Mouse (Mus musculus): ENCODE measurements around the gene Nudcd2. TPM values are rescaled to one million over a fixed set of nuclear protein-coding genes. Genes with fewer than 3 reads are reported as not detected.

Gene Nudcd2
- 24.1 and 25.5 TPM in 2 replicates for total RNA-seq (2017)

- ATAC-seq (ENCODE audit: extremely low read depth, insufficient number of reproducible peaks, low FRiP score, poor library complexity, severe bottlenecking), result peak; percentile 99
Observed at GRCm38 (mm10) chr11:40733339-40734174, at the start of gene Nudcd2, which contains the start of gene Hmmr. Nudcd2 (plus strand) TSS chr11:40733667. Hmmr (minus strand) TSS chr11:40733422.

GRCm38 (mm10) chr11:40690444-40691127, 42.9 kb upstream of the Nudcd2 start:
- ATAC-seq (ENCODE audit: extremely low read depth, insufficient number of reproducible peaks, low FRiP score, poor library complexity, severe bottlenecking), result no peak

DNA sequence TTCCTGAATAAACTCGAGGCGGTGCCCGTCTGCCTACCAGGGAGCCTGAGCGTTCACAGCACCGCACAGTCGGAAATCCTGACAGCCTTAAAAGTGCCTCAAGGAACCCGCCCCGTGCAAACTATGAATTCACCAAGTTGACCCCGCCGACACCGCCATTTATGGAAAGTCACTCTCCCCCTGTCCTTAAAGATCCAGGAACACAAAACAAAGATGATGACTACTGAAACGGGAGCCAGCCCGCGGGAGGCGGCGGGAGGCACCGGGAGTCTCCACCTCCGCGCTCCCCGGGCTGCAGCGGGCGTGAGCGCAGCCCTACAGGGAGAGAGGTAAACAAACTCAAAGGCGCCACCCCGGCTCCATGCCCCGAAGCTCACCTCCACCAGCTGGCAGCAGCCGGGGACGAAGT, 41.4 kb upstream of the Nudcd2 start:
- no peak; the same call in none of the 2 replicates for ATAC-seq (ENCODE audit: extremely low read depth, insufficient number of reproducible peaks, low FRiP score, poor library complexity, severe bottlenecking)

DNA sequence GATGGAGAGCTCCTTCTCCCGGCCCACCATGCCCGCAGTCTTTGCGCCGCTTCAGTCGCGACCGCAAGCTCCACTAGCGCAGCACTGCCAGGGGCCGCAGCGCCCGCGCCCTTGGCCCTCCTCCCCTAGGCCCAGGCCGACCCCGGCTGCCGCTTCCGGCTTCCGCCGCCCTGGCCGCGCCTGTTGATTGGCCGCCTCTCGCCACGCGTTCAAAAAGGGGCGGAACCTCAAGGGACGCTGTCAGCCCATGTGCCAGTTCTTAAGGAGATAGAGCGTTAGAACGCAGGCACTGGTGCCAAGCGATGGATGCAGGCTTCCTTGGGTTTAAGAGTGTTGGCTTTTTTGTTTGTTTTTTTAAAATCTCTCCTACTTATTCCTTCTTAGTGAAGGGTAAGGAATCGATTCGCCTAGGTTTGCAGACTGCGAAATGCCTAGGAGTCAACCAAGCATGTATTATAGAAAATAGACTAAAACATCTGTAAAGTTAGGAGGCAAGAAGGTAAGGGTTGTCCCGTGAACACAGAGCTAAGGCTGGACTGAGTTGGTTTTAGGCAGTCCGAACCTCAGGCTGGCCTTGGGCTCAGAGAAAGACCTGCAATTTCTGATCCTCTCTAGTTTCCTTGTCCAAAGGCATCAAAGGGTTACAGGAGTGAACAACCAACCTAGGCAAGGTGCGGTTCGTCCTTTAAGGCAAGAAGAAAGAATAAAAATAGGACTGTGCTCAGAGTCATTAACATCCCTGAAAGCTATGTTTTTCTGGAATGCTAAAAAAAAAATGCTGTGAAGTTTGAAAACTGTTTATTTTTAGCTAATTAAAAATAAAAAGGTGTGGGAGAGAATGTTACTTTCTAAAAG, 40.7 kb upstream of the Nudcd2 start:
- peak; percentile 91 for ATAC-seq (ENCODE audit: extremely low read depth, insufficient number of reproducible peaks, low FRiP score, poor library complexity, severe bottlenecking)

GRCm38 (mm10) chr11:40693366-40693951, 40.0 kb upstream of the Nudcd2 start:
- no peak for ATAC-seq (ENCODE audit: extremely low read depth, insufficient number of reproducible peaks, low FRiP score, poor library complexity, severe bottlenecking)

GRCm38 (mm10) chr11:40694311-40695087, 39.0 kb upstream of the Nudcd2 start:
- peak; percentile 49 for ATAC-seq (ENCODE audit: extremely low read depth, insufficient number of reproducible peaks, low FRiP score, poor library complexity, severe bottlenecking)

- ATAC-seq (ENCODE audit: extremely low read depth, insufficient number of reproducible peaks, low FRiP score, poor library complexity, severe bottlenecking), result no peak
Observed at GRCm38 (mm10) chr11:40695103-40695502, 38.4 kb upstream of the Nudcd2 start, which contains the start of gene Mat2b. Mat2b (minus strand) TSS chr11:40695203.

GRCm38 (mm10) chr11:40709899-40710298, 23.6 kb upstream of the Nudcd2 start:
- peak; percentile 88 for ATAC-seq (ENCODE audit: extremely low read depth, insufficient number of reproducible peaks, low FRiP score, poor library complexity, severe bottlenecking)

GRCm38 (mm10) chr11:40713858-40714257, 19.6 kb upstream of the Nudcd2 start:
- no peak for ATAC-seq (ENCODE audit: extremely low read depth, insufficient number of reproducible peaks, low FRiP score, poor library complexity, severe bottlenecking)

- no peak for ATAC-seq (ENCODE audit: extremely low read depth, insufficient number of reproducible peaks, low FRiP score, poor library complexity, severe bottlenecking)
Observed at GRCm38 (mm10) chr11:40715524-40715923, 17.9 kb upstream of the Nudcd2 start.

DNA sequence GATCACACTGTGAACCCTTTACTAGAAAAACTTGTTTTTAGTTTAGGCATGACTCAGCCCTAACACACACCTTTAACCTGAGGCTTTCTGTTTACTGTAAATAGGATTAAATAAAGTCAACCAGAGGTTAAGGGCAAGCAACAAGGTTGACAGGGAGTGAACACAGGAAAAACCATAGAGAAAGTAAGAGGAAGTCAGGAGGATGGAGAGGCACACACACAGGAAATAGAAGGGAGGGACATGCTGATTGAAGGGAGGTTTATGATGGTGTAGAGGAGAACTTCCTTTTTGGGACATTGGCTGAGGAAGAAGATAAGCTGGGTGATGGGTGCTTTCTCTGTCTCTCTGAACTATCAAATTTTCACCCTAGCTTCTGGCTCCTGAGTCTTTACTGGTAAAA, 15.1 kb upstream of the Nudcd2 start:
- peak; percentile 39; the same call in 1 of the 2 replicates for ATAC-seq (ENCODE audit: extremely low read depth, insufficient number of reproducible peaks, low FRiP score, poor library complexity, severe bottlenecking)

GRCm38 (mm10) chr11:40732997-40733338, 499 bp upstream of the Nudcd2 start:
- no peak for ATAC-seq (ENCODE audit: extremely low read depth, insufficient number of reproducible peaks, low FRiP score, poor library complexity, severe bottlenecking)

DNA sequence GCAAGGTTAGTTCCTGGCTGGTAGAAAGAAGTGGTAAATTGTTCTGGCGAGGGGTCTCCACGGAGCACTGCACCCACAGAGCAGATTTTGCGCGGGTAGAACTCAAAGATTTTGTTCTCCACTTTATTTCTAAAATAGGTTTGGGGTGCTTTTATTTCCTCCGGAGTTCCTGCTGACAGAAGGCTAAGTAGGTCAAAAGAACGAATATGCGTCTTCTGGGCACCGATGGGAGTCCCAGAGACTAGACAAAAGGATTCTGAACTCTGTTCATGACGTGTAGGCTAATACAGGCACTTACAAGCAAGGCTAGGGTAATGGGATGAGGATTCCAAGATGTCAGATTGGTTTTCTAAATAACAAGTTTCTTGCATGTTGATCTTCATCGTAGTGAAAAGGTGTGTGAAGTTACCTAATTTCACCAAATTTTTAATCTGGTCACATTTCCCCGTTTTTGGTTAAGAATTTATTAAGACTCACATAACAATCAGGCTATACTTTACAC, 835 bp downstream of the Nudcd2 start:
- ATAC-seq (ENCODE audit: extremely low read depth, insufficient number of reproducible peaks, low FRiP score, poor library complexity, severe bottlenecking), result no peak

- ATAC-seq (ENCODE audit: extremely low read depth, insufficient number of reproducible peaks, low FRiP score, poor library complexity, severe bottlenecking), result no peak
Observed at GRCm38 (mm10) chr11:40737369-40737768, 3.9 kb downstream of the Nudcd2 start.

DNA sequence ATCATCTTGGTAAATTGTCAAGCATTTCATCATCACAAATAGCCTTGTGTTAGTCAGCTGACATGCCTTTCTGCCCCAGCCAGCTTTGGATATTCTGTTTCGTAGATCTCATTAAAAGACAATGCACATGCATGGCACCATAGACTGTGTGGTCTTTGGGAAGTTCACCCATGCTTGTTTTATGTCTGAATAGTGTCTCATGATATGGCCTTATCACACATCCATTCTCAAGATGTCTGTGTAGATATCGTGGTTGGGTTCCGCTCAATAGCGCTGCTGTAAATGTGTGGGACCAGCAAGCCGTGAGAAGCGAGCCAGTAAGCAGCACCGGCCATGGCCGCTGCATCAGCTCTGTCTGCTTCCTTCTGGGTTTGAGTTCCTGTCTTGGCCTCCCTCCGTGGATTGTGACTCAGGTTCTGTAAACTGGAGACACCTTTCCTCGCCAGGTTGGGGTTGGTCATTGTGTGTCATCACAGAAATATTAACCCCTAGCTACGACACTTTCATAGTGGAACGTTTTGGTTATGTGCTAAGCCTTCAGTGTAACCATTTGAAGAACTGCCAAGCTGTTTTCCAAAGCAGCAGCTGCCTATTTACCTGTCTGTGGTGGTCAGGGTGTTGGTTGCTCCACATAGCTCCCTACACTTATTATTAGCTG, 8.3 kb downstream of the Nudcd2 start:
- no peak for ATAC-seq (ENCODE audit: extremely low read depth, insufficient number of reproducible peaks, low FRiP score, poor library complexity, severe bottlenecking)

- no peak for ATAC-seq (ENCODE audit: extremely low read depth, insufficient number of reproducible peaks, low FRiP score, poor library complexity, severe bottlenecking)
Observed at GRCm38 (mm10) chr11:40744348-40744747, 10.9 kb downstream of the Nudcd2 start.

DNA sequence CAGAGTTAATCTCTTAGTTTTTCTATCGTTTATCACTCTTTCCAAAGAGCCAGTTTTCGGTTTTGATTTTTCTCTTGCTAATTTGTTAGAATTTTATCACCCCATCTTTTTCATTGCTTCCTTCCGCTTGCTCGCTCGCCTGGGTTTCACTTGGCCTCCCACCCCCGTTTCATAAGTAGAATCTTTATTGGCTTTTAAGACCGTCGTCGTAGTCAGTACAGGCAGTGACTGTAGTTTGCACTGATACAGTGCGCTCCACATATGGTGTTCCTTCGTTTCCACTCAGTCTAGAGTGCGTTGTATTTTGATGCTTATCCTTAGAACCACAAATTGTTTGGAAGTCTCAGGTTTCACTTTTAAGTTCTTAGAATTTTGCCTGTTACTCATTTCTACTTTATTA, 12.9 kb downstream of the Nudcd2 start:
- no peak for ATAC-seq (ENCODE audit: extremely low read depth, insufficient number of reproducible peaks, low FRiP score, poor library complexity, severe bottlenecking)

- ATAC-seq (ENCODE audit: extremely low read depth, insufficient number of reproducible peaks, low FRiP score, poor library complexity, severe bottlenecking), result no peak
Observed at GRCm38 (mm10) chr11:40747716-40748115, 14.2 kb downstream of the Nudcd2 start.

Data from neutrophil, adult 5-6 weeks (primary cell).